Mouse (Mus musculus): Measurements from ENCODE around the gene Gm26566.

- peak; percentile 71 for TF ChIP-seq POLR2A (IDR thresholded peaks at IDR 0.05; ENCODE audit: control insufficient read depth, extremely low read depth, insufficient read depth, low read length, poor library complexity)
- peak; percentile 38; the same call in 1 of the 2 replicates for TF ChIP-seq CTCF (IDR thresholded peaks at IDR 0.05; ENCODE audit: borderline replicate concordance, control insufficient read depth, extremely low read depth, insufficient read depth, low read length, poor library complexity)
Observed at GRCm38 (mm10) chr4:88721791-88722721, at the start of gene Gm26566, which contains the start of gene Klhl9.

Data from thymus, adult 2 months (tissue).